Mouse (Mus musculus): ENCODE data around the gene Pnkd. TPM values are rescaled to one million over a fixed set of nuclear protein-coding genes. Genes with fewer than 3 reads are reported as not detected.
A peak's percentile ranks its signal among the peaks of the same experiment; 100 is the strongest.

Pnkd gene
- polyA plus RNA-seq, 1 experiment from 2014 or later, result 167 TPM

DNA sequence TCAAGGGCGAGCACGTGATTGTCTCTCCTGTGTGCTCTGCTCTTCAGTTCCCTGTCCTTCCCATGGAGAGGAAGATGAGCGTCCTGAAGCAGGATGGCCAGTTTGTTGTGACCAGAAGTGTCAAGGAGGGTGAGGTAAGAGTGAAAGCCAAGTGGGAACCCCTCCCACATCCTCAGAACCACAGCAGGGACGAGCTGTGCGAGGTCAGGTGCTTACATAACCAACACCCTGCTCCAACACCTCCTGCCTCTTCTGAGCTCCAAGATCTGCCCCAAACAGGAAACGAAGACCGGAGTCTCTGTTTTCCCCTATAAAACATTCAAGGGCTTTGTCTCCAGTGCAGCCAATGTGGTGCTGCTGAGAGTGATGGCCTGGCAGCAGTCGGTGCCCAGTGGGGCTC, 79.5 kb downstream of the Pnkd start:
- 83% methylated on average over 8 of the region's 8 CpGs for WGBS
- Histone ChIP-seq H3K4me3 (ENCODE audit: low read length) (no peak overlapping the region), H3K27me3 (replicated peaks; ENCODE audit: control insufficient read depth, insufficient read depth, low read length) (no peaks in the 10 kb centered on the region), H3K27ac (ENCODE audit: low read depth, low read length) (no peak overlapping the region), H3K4me2 (ENCODE audit: low read length) (no peak overlapping the region), H3K9me3 (ENCODE audit: control insufficient read depth, low read length) (no peaks in the 10 kb centered on the region), H3K4me1 (ENCODE audit: control insufficient read depth, insufficient read depth, low read depth, low read length) (peaks cover 5% of the 10 kb centered on the region; the same call in 1 of the 2 replicates), H3K9ac (ENCODE audit: low read depth, low read length) (no peak overlapping the region), H3K36me3 (ENCODE audit: control insufficient read depth, insufficient read depth, low read length) (no peaks in the 10 kb centered on the region)
- no peak for ATAC-seq

DNA sequence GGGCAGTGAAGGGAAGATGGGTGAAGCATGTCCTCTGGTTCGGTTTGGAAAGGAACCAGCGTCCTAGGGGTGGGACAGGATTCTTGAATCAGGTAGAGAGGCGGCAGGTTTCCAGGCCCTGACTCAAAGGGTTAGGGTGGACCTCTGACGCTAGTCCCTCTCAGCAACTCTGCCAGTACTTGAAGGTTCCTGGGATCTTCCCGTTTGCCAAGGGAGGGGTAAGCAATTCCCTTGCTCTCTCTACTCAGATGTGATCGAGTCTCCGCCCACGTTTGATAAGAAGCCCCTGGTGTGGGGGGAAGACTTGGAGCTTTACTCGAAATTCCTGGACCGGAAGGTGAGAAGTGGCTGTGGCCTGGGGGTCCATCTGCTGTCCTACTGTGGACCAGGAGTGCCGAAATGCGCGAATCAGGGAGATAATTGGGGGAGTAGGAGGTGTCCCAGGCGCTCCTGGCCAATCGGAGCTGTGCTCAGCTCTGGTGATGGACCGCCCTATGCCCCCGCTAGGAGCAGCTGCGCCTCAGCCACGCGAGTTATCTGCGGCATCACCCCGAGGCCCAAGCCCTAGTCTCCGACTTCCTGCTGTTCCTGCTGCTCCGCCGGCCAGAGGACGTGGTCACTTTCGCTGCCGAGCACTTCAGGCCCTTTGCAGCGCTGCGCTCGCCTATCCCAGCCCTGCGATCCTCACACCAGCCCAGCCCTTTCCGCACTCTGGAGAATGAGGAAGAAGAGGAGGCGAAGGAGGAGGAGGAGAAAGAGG, 83.3 kb downstream of the Pnkd start:
- WGBS, result 19% methylated on average over 34 of the region's 34 CpGs
- ATAC-seq, result peak; percentile 90
- Histone ChIP-seq H3K4me2 (ENCODE audit: low read length) (peak overlapping the region; percentile 79), H3K9me3 (ENCODE audit: control insufficient read depth, low read length) (no peaks in the 10 kb centered on the region), H3K36me3 (ENCODE audit: control insufficient read depth, insufficient read depth, low read length) (no peaks in the 10 kb centered on the region), H3K27ac (ENCODE audit: low read depth, low read length) (no peak overlapping the region), H3K27me3 (replicated peaks; ENCODE audit: control insufficient read depth, insufficient read depth, low read length) (no peaks in the 10 kb centered on the region), H3K4me1 (ENCODE audit: control insufficient read depth, insufficient read depth, low read depth, low read length) (peaks cover 5% of the 10 kb centered on the region; the same call in 1 of the 2 replicates), H3K4me3 (ENCODE audit: low read length) (peak overlapping the region; percentile 37), H3K9ac (ENCODE audit: low read depth, low read length) (peak overlapping the region; percentile 59)

DNA sequence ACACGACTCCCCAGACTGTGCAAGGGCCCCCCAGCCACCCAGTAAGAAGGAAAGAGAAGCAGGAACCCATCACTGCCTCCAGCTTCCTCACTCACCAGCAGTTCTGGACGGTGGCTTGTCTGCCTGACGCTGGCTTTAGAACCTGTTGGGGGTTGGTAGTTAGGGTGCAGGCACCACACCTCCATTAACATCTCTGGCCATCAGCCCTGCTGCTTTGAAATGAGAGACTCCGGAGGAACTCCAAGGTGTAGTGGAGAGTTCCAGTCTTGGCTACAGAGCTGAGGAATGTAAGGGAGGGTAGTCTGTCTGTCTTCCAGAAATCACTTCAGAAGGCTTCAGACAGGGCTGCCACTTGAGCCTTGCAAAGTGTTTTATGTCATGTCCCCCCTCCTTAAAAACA, 85.3 kb downstream of the Pnkd start:
- H3K4me2 ChIP-seq (ENCODE audit: low read length), result no peak overlapping the region
- no peaks in the 10 kb centered on the region for H3K27me3 ChIP-seq (replicated peaks; ENCODE audit: control insufficient read depth, insufficient read depth, low read length)
- H3K36me3 ChIP-seq (ENCODE audit: control insufficient read depth, insufficient read depth, low read length), result no peaks in the 10 kb centered on the region
- no peak for ATAC-seq
- no peaks in the 10 kb centered on the region for H3K9me3 ChIP-seq (ENCODE audit: control insufficient read depth, low read length)
- no peak overlapping the region; the same call in 1 of the 2 replicates for H3K9ac ChIP-seq (ENCODE audit: low read depth, low read length)
- H3K27ac ChIP-seq (ENCODE audit: low read depth, low read length), result no peak overlapping the region
- no peak overlapping the region for H3K4me3 ChIP-seq (ENCODE audit: low read length)
- peaks cover 5% of the 10 kb centered on the region; the same call in 1 of the 2 replicates for H3K4me1 ChIP-seq (ENCODE audit: control insufficient read depth, insufficient read depth, low read depth, low read length)
- WGBS, result 63% methylated on average over 4 of the region's 4 CpGs

DNA sequence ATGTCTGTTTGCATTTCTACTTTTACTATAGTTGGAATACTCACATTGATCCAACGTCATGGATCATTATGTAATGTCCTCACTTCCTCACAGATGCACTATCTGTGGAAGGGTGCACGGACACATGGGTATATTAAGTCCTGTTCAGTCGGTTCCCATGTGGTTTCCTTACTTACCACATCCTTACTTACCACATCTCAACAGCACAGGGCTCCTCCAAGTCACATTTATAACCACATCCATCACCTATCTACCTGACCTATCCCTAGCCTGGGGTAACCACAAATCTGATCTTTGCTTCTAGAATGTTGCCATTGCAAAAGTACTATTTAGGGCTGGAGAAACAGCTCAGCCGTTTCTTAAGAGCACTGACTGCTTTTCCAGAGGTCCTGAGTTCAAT, 88.6 kb downstream of the Pnkd start:
- no peaks in the 10 kb centered on the region for H3K36me3 ChIP-seq (ENCODE audit: control insufficient read depth, insufficient read depth, low read length)
- H3K27ac ChIP-seq (ENCODE audit: low read depth, low read length), result no peak overlapping the region
- H3K4me2 ChIP-seq (ENCODE audit: low read length), result no peak overlapping the region
- no peaks in the 10 kb centered on the region for H3K9me3 ChIP-seq (ENCODE audit: control insufficient read depth, low read length)
- peaks cover under 1% of the 10 kb centered on the region; the same call in 1 of the 2 replicates for H3K4me1 ChIP-seq (ENCODE audit: control insufficient read depth, insufficient read depth, low read depth, low read length)
- 81% methylated on average over 4 of the region's 4 CpGs for WGBS
- no peak overlapping the region for H3K4me3 ChIP-seq (ENCODE audit: low read length)
- no peak overlapping the region for H3K9ac ChIP-seq (ENCODE audit: low read depth, low read length)
- no peaks in the 10 kb centered on the region for H3K27me3 ChIP-seq (replicated peaks; ENCODE audit: control insufficient read depth, insufficient read depth, low read length)
- ATAC-seq, result no peak

DNA sequence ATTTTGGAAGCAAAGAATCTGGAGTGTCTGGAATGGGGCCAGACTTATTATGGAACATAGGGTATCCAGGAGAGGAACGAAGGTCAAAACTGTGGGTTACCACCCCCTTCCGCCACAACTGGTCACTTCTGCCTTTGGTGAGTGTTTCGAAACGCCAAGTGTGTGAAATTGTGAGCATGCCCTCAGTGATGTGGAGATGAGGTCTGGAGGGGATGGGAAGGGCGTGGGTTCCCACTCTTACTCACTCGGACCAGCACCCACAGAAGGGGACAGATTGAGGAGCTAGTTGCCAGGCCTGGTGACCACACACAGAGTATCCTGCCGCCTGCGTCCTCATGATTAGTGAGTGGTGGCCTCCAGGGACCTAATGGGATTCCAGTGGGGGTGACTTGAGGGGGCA, 90.2 kb downstream of the Pnkd start, which contains the start of gene Slc11a1:
Gene Slc11a1 (plus strand): TSS at position 216 of the 400 bp plus-strand sequence.
- Histone ChIP-seq H3K9me3 (ENCODE audit: control insufficient read depth, low read length) (no peaks in the 10 kb centered on the region), H3K27me3 (replicated peaks; ENCODE audit: control insufficient read depth, insufficient read depth, low read length) (no peaks in the 10 kb centered on the region), H3K4me3 (ENCODE audit: low read length) (no peak within 1 kb of the TSS), H3K4me2 (ENCODE audit: low read length) (no peak within 1 kb of the TSS), H3K4me1 (ENCODE audit: control insufficient read depth, insufficient read depth, low read depth, low read length) (no peaks in the 10 kb centered on the region), H3K27ac (ENCODE audit: low read depth, low read length) (no peak within 1 kb of the TSS), H3K36me3 (ENCODE audit: control insufficient read depth, insufficient read depth, low read length) (no peaks in the 10 kb centered on the region), H3K9ac (ENCODE audit: low read depth, low read length) (no peak within 1 kb of the TSS)
- WGBS, result 81% methylated on average over 8 of the region's 8 CpGs
- no peak for ATAC-seq

DNA sequence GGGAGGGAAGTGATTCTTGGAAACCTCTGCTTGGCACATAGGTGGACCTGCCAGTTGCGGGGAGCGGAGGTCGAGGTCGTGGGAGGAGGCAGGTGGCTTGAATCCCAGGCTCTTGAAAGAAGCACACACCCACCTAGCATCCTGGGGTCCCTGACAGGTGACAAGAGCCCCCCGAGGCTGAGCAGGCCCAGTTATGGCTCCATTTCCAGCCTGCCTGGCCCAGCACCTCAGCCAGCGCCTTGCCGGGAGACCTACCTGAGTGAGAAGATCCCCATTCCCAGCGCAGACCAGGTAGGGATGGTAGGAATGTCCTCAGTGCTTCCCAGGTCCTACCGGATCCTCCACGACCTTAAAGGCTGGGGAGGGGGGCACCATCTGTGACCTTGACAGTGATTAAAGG, 90.8 kb downstream of the Pnkd start:
- 79% methylated on average over 10 of the region's 10 CpGs for WGBS
- Histone ChIP-seq H3K9me3 (ENCODE audit: control insufficient read depth, low read length) (no peaks in the 10 kb centered on the region), H3K36me3 (ENCODE audit: control insufficient read depth, insufficient read depth, low read length) (no peaks in the 10 kb centered on the region), H3K27ac (ENCODE audit: low read depth, low read length) (no peak overlapping the region), H3K4me3 (ENCODE audit: low read length) (no peak overlapping the region), H3K9ac (ENCODE audit: low read depth, low read length) (no peak overlapping the region), H3K27me3 (replicated peaks; ENCODE audit: control insufficient read depth, insufficient read depth, low read length) (no peaks in the 10 kb centered on the region), H3K4me2 (ENCODE audit: low read length) (no peak overlapping the region), H3K4me1 (ENCODE audit: control insufficient read depth, insufficient read depth, low read depth, low read length) (no peaks in the 10 kb centered on the region)
- ATAC-seq, result no peak

DNA sequence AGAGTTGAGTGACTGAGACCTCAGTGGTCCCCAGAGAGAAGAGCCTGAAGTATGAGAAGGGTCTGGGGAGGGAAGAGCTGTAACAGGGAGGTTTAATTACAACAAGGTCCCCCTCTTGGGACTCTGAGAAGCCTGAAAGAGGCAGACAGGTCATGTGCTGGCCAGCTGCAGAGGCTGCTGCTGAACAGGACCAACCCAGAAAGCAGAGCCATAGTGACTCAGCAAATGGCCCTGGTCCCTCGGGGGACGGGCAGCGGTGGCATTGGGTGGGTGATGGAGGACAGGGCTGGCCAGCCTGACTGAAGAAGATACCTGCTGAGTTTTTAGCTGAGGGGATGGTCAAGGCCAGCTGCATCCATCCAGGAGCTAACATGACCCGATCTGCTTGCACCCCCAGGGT, 91.7 kb downstream of the Pnkd start:
- ATAC-seq, result no peak; the same call in 1 of the 2 replicates
- Histone ChIP-seq H3K36me3 (ENCODE audit: control insufficient read depth, insufficient read depth, low read length) (no peaks in the 10 kb centered on the region), H3K27me3 (replicated peaks; ENCODE audit: control insufficient read depth, insufficient read depth, low read length) (no peaks in the 10 kb centered on the region), H3K9me3 (ENCODE audit: control insufficient read depth, low read length) (no peaks in the 10 kb centered on the region), H3K4me2 (ENCODE audit: low read length) (no peak overlapping the region), H3K4me1 (ENCODE audit: control insufficient read depth, insufficient read depth, low read depth, low read length) (no peaks in the 10 kb centered on the region), H3K9ac (ENCODE audit: low read depth, low read length) (no peak overlapping the region), H3K4me3 (ENCODE audit: low read length) (no peak overlapping the region), H3K27ac (ENCODE audit: low read depth, low read length) (no peak overlapping the region)
- 85% methylated on average over 4 of the region's 4 CpGs for WGBS

DNA sequence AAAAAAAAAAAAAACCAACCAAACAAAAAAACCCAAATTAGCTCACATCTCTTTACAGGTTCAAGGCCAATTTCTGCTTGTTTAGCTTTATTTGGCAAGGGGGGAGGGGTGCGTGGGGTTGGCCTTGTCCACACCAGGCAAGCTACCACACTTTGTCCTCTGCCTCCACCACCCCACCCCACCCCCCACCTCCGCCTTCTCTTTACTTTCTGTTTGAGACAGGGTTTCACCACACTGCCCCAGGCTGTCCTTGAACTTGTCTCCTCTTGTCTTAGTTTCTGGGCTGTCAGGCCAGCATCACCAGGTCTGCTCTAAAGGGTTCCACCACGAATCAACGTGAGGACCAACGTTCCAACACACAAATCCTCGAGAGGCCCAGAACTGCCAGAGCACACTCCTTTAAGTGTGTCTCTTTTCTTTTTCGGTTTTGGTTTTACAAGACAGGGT, 94.4 kb downstream of the Pnkd start:
- H3K36me3 ChIP-seq (ENCODE audit: control insufficient read depth, insufficient read depth, low read length), result no peaks in the 10 kb centered on the region
- no peaks in the 10 kb centered on the region for H3K4me1 ChIP-seq (ENCODE audit: control insufficient read depth, insufficient read depth, low read depth, low read length)
- no peaks in the 10 kb centered on the region for H3K9me3 ChIP-seq (ENCODE audit: control insufficient read depth, low read length)
- H3K9ac ChIP-seq (ENCODE audit: low read depth, low read length), result no peak overlapping the region
- no peak overlapping the region for H3K27ac ChIP-seq (ENCODE audit: low read depth, low read length)
- H3K4me2 ChIP-seq (ENCODE audit: low read length), result no peak overlapping the region
- H3K4me3 ChIP-seq (ENCODE audit: low read length), result no peak overlapping the region
- H3K27me3 ChIP-seq (replicated peaks; ENCODE audit: control insufficient read depth, insufficient read depth, low read length), result no peaks in the 10 kb centered on the region
- no peak for ATAC-seq
- WGBS, result 87% methylated on average over 7 of the region's 7 CpGs

DNA sequence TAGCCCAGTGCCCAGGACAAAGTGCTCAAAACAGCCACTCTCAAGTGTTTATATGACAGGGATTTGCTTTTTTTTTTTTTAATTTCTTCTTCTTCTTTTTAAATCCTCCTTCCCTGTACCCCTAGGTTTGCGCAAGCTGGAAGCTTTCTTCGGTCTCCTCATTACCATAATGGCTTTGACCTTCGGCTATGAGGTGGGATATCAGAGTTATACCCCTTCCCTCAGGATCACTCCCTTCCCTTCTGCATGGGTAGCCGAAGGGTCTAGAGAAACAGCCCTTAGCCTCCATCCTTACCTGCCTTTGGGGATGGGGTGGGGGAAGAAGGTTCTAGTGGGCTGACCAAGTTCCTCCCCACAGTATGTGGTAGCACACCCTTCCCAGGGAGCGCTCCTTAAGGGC, 95.8 kb downstream of the Pnkd start:
- no peak for ATAC-seq
- Histone ChIP-seq H3K4me3 (ENCODE audit: low read length) (no peak overlapping the region), H3K4me1 (ENCODE audit: control insufficient read depth, insufficient read depth, low read depth, low read length) (no peaks in the 10 kb centered on the region), H3K4me2 (ENCODE audit: low read length) (no peak overlapping the region), H3K27ac (ENCODE audit: low read depth, low read length) (no peak overlapping the region), H3K36me3 (ENCODE audit: control insufficient read depth, insufficient read depth, low read length) (no peaks in the 10 kb centered on the region), H3K9me3 (ENCODE audit: control insufficient read depth, low read length) (no peaks in the 10 kb centered on the region), H3K9ac (ENCODE audit: low read depth, low read length) (no peak overlapping the region), H3K27me3 (replicated peaks; ENCODE audit: control insufficient read depth, insufficient read depth, low read length) (no peaks in the 10 kb centered on the region)
- 89% methylated on average over 5 of the region's 5 CpGs for WGBS
